Mouse (Mus musculus): ENCODE measurements at regions not wholly inside any gene's neighbourhood (a gene's known extent, or its start where the extent isn't known, plus 50 kb on each side); places are given as distances from the start of the nearest gene placed in this dataset.

DNA sequence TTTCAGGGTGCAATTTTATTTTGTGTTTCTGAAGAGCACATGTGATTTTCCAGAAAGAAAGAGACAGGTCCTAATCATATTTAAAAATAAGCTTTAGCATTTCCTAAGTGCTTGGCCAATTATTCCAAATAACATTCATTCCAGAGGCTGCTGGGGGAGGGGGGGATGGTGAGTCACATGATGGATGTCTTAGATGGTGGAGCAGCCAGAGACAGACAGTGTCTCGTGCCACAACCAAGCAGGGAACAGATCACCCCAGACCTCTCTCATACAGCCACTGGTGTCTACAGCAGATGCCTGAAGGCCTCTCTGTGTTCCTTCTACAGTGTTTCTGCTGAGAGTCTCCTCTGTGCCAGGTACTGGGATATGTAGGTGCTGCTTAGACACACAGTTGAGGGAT, 112.8 kb upstream of the Adra1b start:
- TF ChIP-seq MAX (IDR thresholded peaks at IDR 0.05; ENCODE audit: low read depth) (no peak), TCF3 (IDR thresholded peaks at IDR 0.05; ENCODE audit: insufficient read length, low read depth) (no peak), POLR2A (IDR thresholded peaks at IDR 0.05; ENCODE audit: insufficient read length, low read depth) (no peak)
